Mouse (Mus musculus) CD4-positive, CD25-positive, alpha-beta regulatory T cell, adult 4 months (primary cell): ENCODE results near the gene Ppm1b. TPM values are rescaled to one million over a fixed set of nuclear protein-coding genes. Genes with fewer than 3 reads are reported as not detected.

Experiments used
- ATAC-seq: one replicate; pipeline ENCODE4 v1.8.0; 2017
- polyA plus RNA-seq, 2 experiments: library from polyadenylated mRNA; unstranded; fragments of 100-300 nt; shearing (Covaris generic); gene quantifications; one replicate each; pipeline ENCODE4 v1.2.1; 2017

Ppm1b gene
- polyA plus RNA-seq, 2 experiments from 2014 or later, result 13.9 to 27.5 TPM

DNA sequence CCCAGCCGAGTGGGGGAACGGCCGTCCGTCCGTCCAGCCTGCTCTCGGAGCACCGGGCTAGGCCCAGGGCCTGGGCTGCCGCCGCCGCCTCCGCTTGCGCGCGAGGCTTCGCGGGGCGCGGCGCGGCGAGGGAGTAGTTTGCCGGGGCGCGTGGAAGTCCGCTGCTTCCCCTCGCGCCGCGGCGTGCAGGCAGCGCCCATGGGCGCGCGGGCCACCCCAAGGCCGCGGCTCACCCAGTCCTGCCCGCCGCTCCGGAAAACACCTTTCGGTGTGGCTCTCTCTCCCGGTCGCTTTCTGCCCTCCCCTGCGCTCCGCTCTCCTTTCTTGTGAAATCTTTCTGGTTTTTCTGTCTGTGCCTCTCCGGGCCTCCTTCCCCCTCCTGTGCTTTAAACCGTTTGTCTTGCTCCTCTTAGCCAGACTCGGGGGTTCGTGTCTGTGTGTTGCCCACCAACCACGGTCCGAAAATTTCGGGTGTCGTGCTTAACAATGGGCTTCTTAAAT, 1.9 kb downstream of the Ppm1b start:
- no peak for ATAC-seq

DNA sequence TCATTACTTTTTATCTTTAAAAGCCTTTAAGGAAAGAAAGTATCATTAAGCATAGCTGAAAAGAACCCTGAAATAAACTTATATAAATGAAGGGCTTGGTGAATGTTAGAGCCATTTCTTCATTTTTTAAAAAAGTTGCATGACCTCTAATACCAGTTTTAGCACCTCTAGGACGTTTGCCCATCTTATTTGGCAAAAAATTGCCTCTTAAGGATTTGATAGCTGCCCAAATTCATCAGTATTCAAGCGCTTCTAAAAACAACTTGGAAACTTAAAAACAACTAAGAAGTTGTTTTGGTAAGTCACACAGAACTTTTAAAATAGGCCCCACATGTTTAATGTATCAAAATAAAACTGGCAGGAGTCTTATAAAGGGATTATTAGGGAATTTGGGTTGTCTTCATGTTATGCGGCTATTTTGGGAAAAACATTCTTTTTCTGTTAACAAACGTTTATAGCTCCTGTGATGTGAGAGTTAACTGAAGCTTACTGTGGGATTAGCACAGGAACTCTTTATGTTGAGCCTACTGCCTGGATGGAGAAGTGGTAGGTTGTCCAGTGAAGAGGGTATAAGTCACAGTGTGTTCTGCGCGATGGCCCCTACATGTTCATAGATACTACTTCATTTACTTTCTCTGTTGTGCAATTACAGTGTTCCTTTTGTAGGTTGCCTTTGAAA, 2.6 kb downstream of the Ppm1b start:
- no peak for ATAC-seq

DNA sequence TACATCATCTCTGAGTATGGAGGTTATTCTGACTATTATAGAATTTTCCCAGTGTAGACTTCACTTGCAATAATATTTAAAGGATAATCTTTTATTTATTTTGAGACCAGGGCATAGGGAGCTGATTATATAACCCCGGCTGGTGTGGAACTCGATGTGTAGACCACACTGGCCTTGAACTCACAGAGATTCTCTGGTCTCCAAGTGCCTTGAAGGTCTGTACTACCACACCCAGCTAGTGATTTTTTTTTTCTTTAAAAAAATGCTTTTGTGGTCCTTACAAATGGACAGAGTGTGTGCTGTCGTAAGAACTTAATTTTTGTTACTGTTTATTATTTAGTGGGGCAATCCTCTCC, 3.1 kb downstream of the Ppm1b start:
- ATAC-seq, result no peak

- no peak for ATAC-seq
These were observed 3.6 kb downstream of the Ppm1b start for GRCm38 (mm10) chr17:84960136-84960535.

DNA sequence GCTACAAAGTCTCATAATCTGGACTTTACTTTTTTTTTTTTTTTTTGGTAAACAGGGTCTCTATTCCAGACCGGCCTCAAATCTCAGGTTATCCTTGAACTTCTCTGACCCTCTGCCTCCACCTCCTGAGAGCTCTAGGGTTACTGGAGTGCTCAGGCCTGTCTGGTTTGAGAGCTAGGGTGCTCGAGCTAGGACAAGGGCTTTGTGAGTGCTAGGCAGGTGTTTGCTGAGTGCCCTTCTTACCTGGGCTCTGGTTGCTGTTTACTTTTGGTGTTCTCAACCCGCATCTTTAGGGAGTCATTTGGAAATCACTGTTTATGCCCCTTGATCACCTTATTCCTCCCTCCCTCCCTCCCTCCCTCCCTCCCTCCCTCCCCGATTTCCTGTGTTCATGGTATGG, 5.5 kb downstream of the Ppm1b start:
- ATAC-seq, result no peak

DNA sequence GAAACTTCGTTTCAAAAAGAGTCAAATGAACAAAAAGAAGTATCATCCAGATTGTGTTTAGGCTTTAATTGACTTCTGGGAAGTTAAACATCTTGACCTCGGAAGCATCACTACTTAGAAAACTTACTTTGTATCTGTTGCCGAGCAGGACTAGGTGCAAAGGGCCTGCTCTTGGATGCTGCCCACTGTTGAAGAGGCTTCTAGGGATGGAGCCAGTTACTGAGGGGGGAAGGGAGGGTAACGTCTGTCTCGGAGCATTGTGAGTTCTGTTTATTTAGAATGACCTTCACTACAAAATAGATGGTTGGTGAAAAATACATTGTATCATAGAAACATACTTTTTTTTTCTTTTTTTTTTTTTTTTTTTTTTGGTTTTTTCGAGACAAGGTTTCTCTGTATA, 7.1 kb downstream of the Ppm1b start:
- ATAC-seq, result no peak

DNA sequence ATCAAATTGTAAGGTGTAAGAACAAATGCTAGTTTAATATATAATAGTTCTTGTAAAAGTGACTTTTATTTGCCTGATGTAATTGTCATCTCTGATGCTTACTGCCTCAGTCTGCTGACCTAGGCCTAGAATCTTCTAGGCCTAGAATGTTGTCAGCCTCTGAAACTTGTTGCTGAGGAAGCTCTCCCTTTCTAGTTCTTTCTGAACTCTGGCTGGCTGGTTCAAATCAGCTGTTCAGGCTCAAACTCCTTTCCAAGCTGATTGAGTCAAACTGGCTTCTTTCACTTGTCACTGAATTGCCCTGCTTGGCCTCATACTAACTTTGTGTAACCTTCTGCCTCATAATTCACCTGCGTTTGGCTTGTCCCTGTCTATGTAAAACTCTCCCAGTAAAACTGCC, 9.7 kb downstream of the Ppm1b start:
- ATAC-seq, result no peak

DNA sequence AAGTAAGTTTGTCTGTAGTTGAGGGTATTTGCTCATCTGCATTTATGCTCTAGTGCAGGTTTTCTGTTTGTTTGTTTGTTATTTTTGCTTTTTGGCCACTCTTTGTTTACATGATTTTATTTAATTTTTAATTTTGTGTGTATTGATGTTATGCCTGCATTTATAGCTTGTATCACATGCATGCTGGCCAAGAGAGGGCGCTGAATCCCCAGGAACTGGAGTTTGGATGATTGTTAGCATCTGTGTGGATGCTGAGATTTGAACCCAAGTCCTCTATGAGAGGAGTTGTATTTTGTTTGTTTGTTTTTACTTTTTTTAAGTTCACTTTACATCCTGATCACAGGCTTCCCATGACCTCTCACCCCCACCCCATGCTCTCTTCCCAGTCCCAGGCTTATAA, 10.5 kb downstream of the Ppm1b start:
- ATAC-seq, result no peak

DNA sequence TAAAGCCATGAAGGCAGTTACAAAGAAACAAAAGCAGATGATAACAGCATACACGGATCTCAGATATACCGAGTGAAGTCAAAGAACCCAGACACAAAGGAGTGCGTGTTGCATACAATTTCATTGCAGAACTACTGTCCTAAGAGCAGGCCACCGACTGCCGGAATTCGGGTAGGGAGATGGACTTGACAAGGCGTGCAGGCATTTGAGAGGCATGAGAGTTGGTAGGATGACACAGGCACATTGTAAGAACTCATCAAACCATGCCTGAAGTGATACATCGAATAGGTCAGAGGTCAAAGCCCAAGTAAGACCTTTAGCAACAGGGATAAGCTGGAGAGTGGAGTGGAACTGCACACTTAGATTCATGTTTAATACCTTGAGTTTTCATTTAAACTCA, 13.4 kb downstream of the Ppm1b start:
- no peak for ATAC-seq

DNA sequence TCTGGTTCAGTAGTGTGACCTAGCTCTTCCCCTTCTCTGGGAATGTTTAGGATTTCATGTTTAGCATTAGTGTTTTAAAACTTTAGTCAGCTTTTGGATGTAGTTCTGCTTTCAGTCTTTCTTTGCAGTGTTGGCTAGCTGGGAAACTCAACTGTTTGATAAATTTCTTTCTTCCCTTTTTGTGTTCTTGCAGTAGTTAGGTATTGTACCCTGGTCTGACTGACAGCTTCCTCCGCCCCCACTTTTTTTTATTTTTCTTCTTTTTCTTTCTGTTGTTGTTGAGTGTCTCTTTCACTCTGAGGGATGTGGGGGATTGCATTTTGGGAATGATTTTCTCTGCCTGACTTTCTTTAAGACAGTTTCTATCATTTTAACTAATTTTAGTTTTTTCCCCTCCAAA, 25.2 kb downstream of the Ppm1b start:
- ATAC-seq, result no peak

- no peak for ATAC-seq
These were observed 26.2 kb downstream of the Ppm1b start for GRCm38 (mm10) chr17:84982735-84983134.

- ATAC-seq, result no peak
These were observed 29.8 kb downstream of the Ppm1b start for GRCm38 (mm10) chr17:84986368-84986767.

DNA sequence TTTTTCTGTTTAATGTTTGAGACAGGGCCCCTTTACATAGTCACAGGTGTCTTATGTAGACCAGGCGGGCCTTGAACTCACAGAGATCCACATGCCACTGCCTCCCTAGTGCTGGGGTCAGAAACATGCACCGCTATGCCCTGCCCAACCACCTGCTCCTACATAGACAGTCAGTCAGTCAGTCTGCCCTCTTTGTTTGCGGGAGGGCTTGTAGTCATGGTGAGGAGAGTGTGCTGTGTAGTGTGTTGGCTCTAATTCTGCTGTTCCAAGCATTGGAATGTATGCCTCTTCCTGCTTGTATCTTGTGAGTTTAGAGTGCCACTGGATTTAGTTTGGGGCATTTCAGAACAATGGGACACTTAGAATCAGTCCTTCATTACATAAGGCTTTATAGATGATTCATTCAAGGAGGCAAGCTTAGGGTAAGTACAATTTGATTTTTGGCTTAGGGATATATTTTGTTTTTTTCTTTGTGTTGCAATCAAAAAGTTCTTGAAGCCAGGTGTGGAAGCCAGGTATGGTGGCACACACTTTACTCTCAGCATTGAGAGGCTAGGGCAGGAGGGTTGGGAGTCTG, 31.4 kb downstream of the Ppm1b start:
- ATAC-seq, result no peak

DNA sequence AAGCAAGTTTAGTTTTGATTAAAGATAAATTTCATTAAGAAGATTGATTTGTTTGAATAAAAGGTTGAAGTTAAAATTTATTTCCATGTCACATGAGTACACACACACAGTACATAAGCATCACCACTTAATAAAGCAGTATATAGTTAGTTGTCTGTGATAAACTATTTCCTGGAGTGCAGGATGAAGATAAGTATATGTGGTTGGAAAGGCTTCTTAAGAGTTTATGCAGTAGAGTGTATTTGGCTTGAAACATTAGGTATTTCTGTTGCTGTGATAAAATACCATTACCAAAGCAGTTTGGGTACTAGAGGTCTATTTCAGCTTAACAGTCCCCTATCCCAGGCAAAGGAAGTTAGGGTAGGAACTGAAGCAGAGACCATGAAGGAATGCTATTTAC, 32.0 kb downstream of the Ppm1b start:
- ATAC-seq, result no peak

DNA sequence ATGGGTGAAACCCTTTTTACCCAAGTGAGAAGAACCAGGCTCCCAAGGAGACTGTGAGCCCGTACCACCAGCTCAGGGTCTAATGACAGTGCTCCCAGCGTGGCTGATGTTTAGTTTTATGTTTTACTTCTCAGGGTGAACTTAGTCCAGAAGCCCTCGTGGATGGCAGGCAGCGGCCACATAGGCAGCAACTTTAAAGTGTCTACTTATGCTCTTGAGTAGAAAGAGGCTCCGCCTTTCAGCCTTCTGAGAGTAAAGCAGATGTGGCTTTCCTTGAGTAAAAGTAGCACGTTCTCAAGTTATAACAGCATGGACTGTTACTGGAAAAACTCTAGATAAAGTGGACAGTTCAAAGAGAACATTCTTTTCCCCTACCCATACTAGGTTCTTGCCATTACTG, 39.3 kb downstream of the Ppm1b start:
- no peak for ATAC-seq

DNA sequence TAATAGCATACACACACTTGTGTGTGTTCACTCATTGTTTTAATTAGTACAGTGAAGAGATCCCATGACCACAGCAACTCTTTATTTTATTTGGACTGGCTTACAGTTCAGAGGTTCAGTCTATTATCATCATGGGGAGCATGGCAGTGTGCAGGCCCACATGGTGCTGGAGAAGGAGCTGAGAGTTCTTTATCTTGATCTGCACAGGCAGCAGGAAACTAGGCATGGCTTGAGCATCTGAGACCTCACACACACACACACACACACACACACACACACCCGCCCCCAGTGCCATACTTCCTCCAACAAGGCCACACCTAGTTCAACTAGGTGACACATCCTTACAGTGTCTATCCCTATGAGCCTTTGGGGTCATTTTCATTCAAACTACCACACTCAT, 41.1 kb downstream of the Ppm1b start:
- peak; percentile 67 for ATAC-seq

DNA sequence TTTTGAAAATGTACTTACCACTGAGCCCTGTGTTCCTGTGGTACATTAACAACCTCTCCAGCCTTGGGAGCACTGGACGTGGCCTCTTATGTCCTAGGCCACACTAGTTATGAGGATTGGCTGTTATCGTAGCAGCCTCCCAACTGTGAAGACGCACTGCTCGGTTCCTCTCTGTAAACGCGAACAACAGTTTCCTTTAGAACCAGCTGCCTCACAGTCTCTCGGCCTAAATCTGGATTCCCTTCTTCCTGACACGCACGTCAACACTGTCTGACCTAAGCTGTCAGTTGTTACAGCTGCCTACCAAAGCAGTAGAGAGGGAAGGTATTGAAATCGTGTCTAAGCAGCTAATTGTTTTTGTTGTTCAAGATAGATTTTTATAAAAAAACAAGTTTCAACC, 43.1 kb downstream of the Ppm1b start:
- ATAC-seq, result no peak

- ATAC-seq, result no peak
These were observed 56.9 kb downstream of the Ppm1b start for GRCm38 (mm10) chr17:85013485-85013884.

DNA sequence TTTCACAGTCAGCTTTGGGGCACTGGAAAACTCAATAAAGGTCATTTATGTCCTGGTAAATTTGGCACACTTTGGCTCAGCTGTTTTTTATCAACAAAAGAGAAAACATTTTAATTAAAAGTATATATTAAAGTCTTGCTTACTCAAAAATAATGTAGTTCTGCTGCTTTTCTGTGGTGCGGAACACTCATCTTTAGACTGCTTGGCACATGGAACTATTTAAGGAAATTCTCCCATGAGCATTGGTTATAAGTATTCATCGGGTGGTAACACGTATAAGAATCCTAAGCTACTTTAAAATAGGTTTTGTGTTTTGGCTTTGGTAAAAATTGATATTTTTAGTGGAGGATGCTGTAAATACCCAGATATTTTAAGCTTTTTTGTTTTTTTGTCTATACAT, 58.1 kb downstream of the Ppm1b start:
- ATAC-seq, result no peak

GRCm38 (mm10) chr17:85018344-85018743, 61.8 kb downstream of the Ppm1b start:
- no peak for ATAC-seq

GRCm38 (mm10) chr17:85018794-85019193, 62.3 kb downstream of the Ppm1b start:
- ATAC-seq, result peak; percentile 25

- ATAC-seq, result no peak
These were observed 63.8 kb downstream of the Ppm1b start for GRCm38 (mm10) chr17:85020343-85020742.

DNA sequence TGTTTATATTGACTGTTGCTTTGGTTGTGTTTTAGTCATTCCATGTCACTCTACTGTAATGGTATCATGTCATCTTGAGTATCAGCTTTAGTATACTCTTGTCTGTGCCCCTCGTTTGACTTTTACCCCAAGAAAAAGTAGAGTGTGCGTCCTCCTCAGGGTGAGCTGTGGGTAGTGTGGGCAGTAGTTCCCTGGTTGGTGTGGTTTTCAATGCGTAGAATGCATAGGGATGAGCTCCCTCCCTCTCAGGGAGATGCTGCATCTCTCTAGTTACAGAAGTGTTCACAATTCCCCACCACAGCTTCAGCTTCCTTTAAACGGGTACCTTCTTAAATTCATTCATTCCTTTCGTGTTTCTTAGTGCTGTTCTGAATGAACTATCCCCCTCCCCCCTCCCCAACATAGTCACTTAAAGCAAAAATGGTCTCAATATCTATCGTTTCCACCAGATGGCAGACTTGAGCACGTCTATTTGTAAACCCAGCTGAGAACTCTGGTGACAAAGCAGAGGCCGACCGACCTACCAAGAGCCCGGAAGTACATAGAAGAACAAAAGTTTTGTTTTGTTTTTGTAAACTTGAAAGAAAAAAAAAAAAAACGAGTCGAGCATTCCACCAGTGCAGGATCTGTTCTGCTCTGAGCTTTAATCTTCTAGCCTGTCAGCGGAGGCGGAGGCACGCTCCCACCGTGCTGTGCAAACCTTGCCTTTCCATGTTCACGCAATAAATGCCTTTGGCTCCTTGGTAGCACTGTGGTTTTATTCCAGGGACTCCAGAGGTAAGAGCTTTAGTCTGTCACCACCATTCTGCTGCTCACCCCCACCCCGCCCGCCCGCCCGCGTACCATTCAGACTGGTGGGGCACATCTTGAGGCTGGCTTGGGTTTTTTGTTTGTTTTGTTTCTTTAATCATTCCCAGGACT, 67.0 kb downstream of the Ppm1b start:
- peak; percentile 88 for ATAC-seq

DNA sequence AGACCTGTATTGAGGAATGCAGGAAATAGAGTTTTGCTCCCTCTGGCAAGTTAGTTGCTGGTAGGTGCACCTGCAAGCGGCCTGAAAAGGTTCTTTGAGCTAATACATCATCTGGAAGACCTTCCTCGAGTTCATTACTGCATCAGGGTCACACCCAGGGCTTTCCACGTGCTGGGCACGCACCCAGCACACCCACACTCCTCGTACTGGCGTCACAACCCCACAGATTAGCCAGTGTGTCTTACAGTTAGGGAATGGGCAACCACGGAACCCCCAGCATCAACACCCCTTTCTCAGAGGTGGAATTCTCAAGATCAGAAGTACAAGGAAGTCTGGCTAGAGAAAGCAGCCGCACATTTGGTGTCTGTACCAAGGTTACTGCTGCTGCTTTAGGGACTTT, 67.7 kb downstream of the Ppm1b start:
- ATAC-seq, result no peak
